Mouse (Mus musculus) layer of hippocampus, adult 11-12 months (tissue): ENCODE results near the gene Ddx42.
A peak's percentile ranks its signal among the peaks of the same experiment; 100 is the strongest.
"Not testable (repeated sequence)": the region's sequence is repeated elsewhere in the genome, so short reads cannot be mapped to it uniquely, and the experiment has no call there.

Experiments used
- DNase-seq: peaks from one replicate; pipeline ENCODE4 v3.0.0; 2022; ENCODE audit warnings: low spot score

Gene Ddx42

DNA sequence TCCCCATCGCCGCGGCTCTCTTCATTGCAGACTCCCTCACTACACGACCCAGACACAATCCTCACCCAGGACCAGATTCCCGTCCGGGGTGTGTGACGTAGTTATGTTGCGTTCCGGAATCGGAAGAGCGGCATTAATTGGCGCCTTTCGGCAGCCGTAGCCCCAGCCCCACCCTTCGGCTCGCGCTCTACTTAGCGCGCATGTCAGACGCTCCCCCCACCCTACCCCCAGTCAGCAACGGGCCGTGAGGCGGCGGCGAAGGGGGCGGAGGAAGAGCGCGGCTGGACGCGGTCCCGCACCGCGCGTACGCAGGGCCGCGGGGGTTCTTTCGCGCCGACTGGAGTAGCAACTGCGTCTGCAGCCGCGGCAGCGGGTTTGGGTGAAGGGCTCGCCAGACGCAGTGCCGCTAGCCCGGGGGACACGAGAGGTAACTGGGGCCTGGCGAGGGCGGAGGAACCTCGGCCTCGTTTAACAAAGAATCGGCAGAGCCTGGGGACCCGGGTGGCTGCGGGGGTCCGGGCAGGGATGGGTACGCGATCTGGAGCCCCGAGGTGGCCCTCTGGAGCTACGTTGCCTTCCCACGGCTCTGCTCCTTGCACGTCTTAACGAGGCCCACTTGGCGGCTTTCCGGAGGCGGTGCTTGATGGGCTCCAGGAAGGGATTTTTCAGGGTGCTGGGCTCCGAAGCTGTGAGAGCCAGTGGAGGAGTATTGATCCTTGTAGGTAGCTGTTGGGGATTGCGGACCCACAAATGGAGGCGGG, at the start of gene Ddx42:
Ddx42 (plus strand) TSS at position 197 of the 761 bp plus-strand sequence.
- DNase-seq, result peak; percentile 93

GRCm38 (mm10) chr11:106167435-106167834, 49.3 kb upstream of the Ddx42 start:
- DNase-seq, result no peak

GRCm38 (mm10) chr11:106170807-106171206, 45.9 kb upstream of the Ddx42 start:
- DNase-seq, result no peak

GRCm38 (mm10) chr11:106173228-106173627, 43.5 kb upstream of the Ddx42 start:
- DNase-seq, result no peak

DNA sequence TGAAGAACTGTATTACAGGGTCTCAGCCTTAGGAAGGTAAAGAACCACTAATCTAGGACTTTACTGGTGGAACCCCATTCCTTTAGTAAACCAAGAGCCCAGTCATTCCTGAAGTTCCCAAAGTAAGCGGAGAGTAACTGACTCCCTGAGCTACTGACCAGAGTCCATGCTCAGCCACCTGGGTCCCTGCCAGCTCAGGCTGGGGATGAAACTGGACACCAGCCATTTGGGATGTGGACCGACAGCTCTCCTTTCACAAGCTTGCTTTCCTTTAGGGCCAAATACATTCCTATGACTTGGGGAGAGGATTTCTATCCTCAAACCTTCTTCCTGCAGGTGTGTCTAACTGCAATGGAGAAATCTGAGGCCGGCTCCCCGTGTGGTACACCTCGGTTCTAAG, 42.4 kb upstream of the Ddx42 start:
- no peak for DNase-seq

- DNase-seq, result no peak
Observed at GRCm38 (mm10) chr11:106175081-106175480, 41.6 kb upstream of the Ddx42 start.

DNA sequence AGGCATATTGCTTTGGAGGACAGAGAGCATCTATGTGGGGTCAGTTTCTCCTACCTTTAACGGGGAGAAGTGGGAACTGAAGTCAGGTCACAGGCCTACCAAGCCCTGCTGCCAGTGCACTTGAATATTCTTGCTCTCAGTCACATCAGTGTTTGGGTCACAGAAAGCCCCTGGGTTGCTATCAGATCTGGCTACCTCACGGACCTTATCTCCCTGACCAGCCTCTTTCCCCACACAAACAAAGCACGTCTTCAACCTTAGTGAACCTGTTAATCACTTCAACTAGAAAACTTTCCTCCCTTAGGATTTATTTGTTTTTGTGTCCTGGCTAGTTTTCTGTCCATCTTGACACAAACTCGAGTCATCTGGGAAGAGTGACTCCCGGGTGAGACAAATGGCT, 40.4 kb upstream of the Ddx42 start:
- no peak for DNase-seq

GRCm38 (mm10) chr11:106178036-106178782, 38.5 kb upstream of the Ddx42 start:
- no peak for DNase-seq

DNA sequence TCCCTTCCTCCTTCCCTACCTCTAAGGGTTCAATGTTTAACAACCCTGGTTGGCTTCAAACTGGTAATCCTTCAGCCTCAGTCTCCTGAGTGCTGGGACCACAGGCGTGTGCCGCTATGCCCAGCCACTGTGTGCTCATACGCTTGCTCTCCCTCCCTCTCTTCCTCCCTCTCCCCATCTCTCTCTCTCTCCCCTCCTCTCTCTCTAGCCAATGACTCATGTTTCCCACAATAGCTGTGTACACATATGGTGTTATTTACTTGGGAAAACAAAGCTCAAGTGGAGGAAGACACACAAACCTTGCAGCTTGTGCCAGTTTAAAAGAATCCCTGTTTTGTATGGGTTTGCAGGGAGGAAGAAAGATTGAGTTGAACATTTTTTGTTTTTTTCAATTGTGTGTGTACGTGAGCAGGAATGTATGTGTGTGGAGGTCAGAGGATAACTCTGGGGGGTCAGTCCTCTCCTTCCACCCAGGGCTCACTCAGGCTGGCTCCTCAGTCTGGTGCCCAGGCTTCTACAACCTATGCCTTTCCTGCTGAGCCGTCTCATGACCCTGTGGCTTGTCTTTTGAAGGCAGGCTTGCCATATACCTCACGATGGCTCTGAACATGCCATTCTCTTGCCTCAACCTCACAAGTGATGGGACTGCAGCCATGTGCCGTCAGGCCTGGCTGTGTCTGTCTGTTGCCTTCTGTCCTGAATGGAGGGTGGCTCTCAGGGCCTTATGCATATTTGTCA, 36.8 kb upstream of the Ddx42 start:
- no peak for DNase-seq

DNA sequence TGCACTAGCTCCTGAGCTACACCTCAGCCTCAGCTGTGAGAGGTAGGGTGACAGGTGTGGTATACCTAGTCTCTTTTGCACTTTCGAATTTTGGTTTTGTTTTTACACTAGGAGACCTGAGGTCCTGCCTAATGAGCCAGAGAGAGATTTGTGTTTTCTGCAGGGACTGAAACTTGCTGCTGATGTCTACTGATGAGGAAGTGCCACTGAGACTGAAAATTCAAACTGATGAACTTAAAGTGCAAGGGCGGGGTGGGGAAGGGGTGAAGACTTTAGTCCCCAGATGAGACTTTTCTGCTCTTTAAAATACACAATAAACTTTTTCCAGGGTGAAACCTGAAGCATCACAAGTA, 36.3 kb upstream of the Ddx42 start:
- no peak for DNase-seq

- no peak for DNase-seq
Observed at GRCm38 (mm10) chr11:106187326-106187725, 29.4 kb upstream of the Ddx42 start.

- no peak for DNase-seq
Observed at GRCm38 (mm10) chr11:106191716-106192115, 25.0 kb upstream of the Ddx42 start.

GRCm38 (mm10) chr11:106192241-106192640, 24.5 kb upstream of the Ddx42 start:
- no peak for DNase-seq

DNA sequence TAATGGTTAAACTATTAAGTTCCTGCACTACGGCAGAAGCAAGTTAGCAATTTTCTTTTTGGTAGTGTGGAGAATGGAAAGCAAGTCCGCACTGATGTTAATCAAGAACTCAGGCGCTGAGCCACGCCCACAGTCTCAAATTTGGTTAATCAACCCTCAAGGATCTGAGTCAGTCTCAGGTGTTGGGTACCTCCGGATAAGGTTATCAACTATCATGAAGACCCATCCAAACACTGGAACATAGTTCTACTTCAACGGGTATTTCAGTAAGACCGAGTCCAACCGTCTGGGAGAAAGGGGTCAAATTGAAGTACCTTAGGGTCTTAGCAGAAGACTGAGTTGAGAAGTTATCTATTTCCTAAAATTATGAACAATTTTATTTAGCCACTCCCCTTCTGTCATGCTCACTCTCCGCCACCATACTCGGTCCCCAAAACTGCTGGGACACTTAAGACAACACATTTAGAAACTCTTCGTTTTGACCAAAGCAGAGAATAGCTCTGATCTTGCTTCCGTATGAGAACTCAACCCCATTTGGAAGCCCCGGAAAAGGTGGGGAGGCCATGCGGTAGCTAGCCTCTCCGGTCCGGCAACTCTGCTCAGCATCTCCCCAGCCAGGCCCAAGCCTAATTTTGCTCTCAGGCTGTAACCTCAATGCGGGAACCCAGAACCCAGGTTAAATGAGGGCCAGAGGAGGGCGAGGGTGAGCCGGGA, 23.9 kb upstream of the Ddx42 start:
- no peak for DNase-seq

DNA sequence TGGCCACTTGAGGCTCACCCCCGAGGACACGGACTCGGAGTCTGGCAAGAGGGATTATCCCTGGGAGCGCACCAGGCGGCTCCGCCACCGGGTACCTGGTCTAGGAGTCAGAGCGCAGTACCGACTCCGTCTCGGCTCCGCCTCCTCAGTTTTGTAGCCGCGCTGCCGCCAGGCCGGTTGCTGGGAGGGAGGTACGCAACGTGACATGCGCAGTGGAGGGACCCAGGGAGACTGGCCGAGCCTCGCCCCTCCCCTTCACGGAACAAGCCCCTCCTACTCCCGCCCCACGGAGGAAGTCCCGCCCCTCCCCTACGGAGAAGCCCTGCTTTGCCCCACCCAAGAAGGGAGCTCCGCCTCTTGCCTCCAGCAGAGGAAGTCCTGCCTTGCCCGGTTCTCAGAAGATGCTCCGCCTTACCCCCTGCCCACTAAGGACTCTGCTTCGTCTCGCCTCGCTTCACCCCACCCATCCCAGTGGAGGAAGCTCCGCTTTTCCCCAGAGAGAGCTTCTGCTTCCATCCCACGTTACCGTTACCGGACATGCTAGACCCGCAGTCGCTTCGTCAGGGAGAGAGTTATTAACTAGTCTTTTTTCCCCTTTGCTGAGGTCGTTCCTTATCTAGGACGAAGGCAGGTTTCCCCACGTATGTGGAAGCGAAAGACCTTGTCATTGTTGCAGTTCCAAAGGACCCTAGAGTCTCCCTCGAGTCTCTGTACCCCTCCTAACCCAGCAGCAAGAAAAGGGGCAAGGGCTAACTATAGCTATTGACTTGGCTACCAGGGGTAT, 23.2 kb upstream of the Ddx42 start:
- DNase-seq, result peak; percentile 95

DNA sequence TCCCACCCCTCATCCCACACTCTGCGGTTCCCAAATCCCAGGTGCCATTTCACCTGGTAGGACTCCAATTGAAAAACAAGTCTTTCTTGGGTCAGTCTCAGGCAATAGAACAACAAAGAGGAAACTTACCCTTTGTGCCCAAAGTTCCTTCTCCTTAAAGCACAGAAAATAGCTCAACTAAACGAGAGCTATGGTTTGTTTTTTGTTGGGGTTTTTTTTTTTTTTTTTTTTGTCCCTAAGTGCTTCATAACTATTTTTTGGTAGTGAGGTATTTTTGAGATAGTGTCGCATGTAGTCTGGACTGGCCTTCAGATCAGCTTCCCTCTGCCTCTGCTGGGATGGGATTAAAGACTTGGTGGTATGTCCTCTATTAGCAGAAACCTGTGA, 22.6 kb upstream of the Ddx42 start:
- DNase-seq, result no peak

DNA sequence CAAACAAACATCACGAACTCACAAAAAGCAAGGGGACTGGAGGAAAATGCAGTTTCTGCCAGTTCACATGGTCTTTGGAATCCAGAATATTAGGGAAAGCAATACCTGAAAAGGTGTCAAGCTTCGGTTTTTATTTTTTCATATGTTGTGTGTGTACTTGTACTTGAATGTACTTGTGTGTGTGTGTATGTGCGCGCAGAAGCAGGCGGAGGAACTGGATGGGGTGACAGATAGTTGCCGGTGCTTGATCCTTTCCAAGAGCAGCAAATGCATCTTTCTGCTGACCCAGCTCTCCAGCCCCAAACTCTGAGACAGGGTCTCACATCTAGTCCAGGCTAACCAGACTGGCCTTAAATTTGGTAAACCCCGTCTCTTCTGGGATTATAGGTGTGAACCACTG, 21.8 kb upstream of the Ddx42 start:
- no peak for DNase-seq

GRCm38 (mm10) chr11:106195341-106195740, 21.4 kb upstream of the Ddx42 start:
- DNase-seq, result no peak

- DNase-seq, result no peak
Observed at GRCm38 (mm10) chr11:106198277-106198676, 18.4 kb upstream of the Ddx42 start.

DNA sequence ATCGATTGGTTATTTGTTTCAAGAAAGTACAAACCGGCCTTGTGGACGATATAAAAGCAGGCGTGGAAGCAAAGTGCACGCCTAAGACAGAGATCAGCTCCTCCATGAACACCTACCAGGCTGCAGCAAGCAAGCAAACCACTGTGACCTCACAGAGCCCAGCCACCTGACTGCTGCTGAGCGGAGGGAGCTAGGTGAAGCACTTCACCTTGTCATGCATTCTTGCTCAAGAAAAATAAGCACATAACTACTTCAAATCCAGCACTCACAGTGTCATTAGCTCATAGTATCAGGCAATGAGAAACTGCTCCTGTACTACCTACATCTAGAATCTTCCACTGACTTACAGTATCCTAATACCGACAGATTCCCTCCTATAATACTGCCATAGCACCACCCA, 16.7 kb upstream of the Ddx42 start:
- not testable (repeated sequence) for DNase-seq

GRCm38 (mm10) chr11:106200756-106201155, 16.0 kb upstream of the Ddx42 start:
- DNase-seq, result no peak
